28 mouse cellular contexts compared by ENCODE assay signal in genomic region chr8:125377704-125378103, GRCm38 (mm10).
DNase-seq lines count a peak whose midpoint lies in the region; ATAC-seq and TF ChIP-seq lines count a peak whose summit lies in the region.
"Had no signal": no experiment of that assay in that cellular context is flagged by ENCODE, and none has a peak within 500 bp of the region (broad histone marks: within the 10 kb centered on the region; RNA-seq: fewer than 3 reads in every experiment).

No protein-coding gene starts in this region.

- no peak overlapping the region for H3K27ac ChIP-seq in heart, adult 2 months
- H3K27ac ChIP-seq: embryonic facial prominence, embryonic 13.5 days; forebrain, embryonic 10.5 days; forebrain, embryonic 15.5 days; gastrocnemius, adult 2 months; heart, embryonic 13.5 days; liver, embryonic 15.5 days; midbrain, embryonic 10.5 days; stomach, postnatal 0 days had no signal

- no peaks in the 10 kb centered on the region for H3K4me1 ChIP-seq in heart, adult 2 months (ENCODE audit: control insufficient read depth, insufficient read depth, low read length)
- H3K4me1 ChIP-seq: liver, embryonic 15.5 days had no signal

- DNase-seq in 3134 (ENCODE audit: extremely low read depth, insufficient read length, low spot score), result peak; percentile 28
- peak; percentile 20 for DNase-seq in CD4-positive helper T cell, adult 2 months (ENCODE audit: low read depth, low spot score)
- peak; percentile 30 for DNase-seq in thymus, postnatal 25 days
- DNase-seq in heart, adult 2 months, result no peak
- no peak for DNase-seq in urinary bladder, adult 18-20 months (ENCODE audit: low spot score in 2 of 2)
- DNase-seq in right cerebral cortex, postnatal 14 days, result no peak
- DNase-seq: adrenal gland, postnatal 25 days; cerebellum, adult 2 months; gastrocnemius, adult 2 months; gastrocnemius, postnatal 36 days; heart, postnatal 10 days; kidney, postnatal 14 days; layer of hippocampus, adult 9-11 months; lung, embryonic 14.5 days; lung, postnatal 14 days; right cerebral cortex, postnatal 4 days had no signal

- intact Hi-C loops in heart, adult 2 months (cut with DNase I), result no loop called here

- no peaks in the 10 kb centered on the region for H3K79me2 ChIP-seq in heart, adult 2 months (replicated peaks; ENCODE audit: control insufficient read depth, insufficient read depth, low read length)

- no peak for TF ChIP-seq CTCF in heart, adult 2 months (IDR thresholded peaks at IDR 0.05)

- no peak overlapping the region for H3K4me3 ChIP-seq in heart, adult 2 months
- H3K4me3 ChIP-seq: embryonic facial prominence, embryonic 13.5 days; forebrain, embryonic 10.5 days; forebrain, embryonic 15.5 days; gastrocnemius, adult 2 months; heart, embryonic 13.5 days; hindbrain, embryonic 13.5 days; liver, embryonic 15.5 days; midbrain, embryonic 10.5 days; midbrain, embryonic 15.5 days had no signal

- no peak for TF ChIP-seq EP300 in heart, adult 2 months (IDR thresholded peaks at IDR 0.05; ENCODE audit: insufficient read depth, low read depth, low read length)

- H3K27me3 ChIP-seq in heart, adult 2 months (ENCODE audit: control insufficient read depth, insufficient read depth, low read length), result no peaks in the 10 kb centered on the region
- H3K27me3 ChIP-seq: embryonic facial prominence, embryonic 13.5 days; forebrain, embryonic 15.5 days; heart, embryonic 13.5 days; hindbrain, embryonic 13.5 days; liver, embryonic 15.5 days had no signal

- no peaks in the 10 kb centered on the region for H3K36me3 ChIP-seq in heart, adult 2 months (ENCODE audit: control insufficient read depth, insufficient read depth, low read length)
- H3K36me3 ChIP-seq: embryonic facial prominence, embryonic 13.5 days; forebrain, embryonic 10.5 days; forebrain, embryonic 15.5 days; G1E; heart, embryonic 13.5 days; hindbrain, embryonic 13.5 days; liver, embryonic 15.5 days; midbrain, embryonic 10.5 days; midbrain, embryonic 15.5 days had no signal

- TF ChIP-seq POLR2A in heart, adult 2 months (IDR thresholded peaks at IDR 0.05; ENCODE audit: insufficient read depth, low read depth, low read length), result no peak

- peak; percentile 55 for ATAC-seq in granulocyte monocyte progenitor cell, adult 5-6 weeks (replicated peaks; ENCODE audit: poor library complexity, severe bottlenecking)
- ATAC-seq: forebrain, embryonic 15.5 days; intestine, postnatal 0 days; midbrain, embryonic 15.5 days had no signal

- H3K9ac ChIP-seq in heart, adult 2 months (ENCODE audit: low read depth, low read length), result no peak overlapping the region
- H3K9ac ChIP-seq: embryonic facial prominence, embryonic 13.5 days; forebrain, embryonic 15.5 days; heart, embryonic 13.5 days; hindbrain, embryonic 13.5 days; liver, embryonic 15.5 days; lung, embryonic 14.5 days; midbrain, embryonic 15.5 days had no signal

- 83% methylated on average over 3 of the region's 3 CpGs for WGBS in heart, adult 2 months

Comparison
In these comparisons a context has a peak if more than half of its experiments do, and no peak if none do; other contexts are left out.
1. DNase-seq: peak in 3134 (single experiment), CD4-positive helper T cell, adult 2 months (single experiment) and thymus, postnatal 25 days (single experiment); none in heart, adult 2 months (0 of 2), urinary bladder, adult 18-20 months (0 of 2) and right cerebral cortex, postnatal 14 days (single experiment).